Mouse (Mus musculus) thymus, postnatal 0 days (tissue): Measurements from ENCODE around the gene Msi2. TPM values are rescaled to one million over a fixed set of nuclear protein-coding genes. Genes with fewer than 3 reads are reported as not detected.

ENCODE experiments used
- DNase-seq: peaks from one replicate; pipeline ENCODE4 v3.0.0-alpha.2; 2015; ENCODE audit warnings: low spot score
- polyA plus RNA-seq: library from polyadenylated mRNA; unstranded; fragments of >200 nt; fragmentation: Nextera tagmentation; extraction: Ambion mirVana; gene quantifications from 2 replicates; pipeline ENCODE4 v1.2.1, GENCODE M21; 2015

Gene Msi2
- polyA plus RNA-seq, 1 experiment from 2014 or later, result 23.0 TPM

- DNase-seq, result no peak
Observed at GRCm38 (mm10) chr11:88488941-88489724, 229.2 kb downstream of the Msi2 start.

DNA sequence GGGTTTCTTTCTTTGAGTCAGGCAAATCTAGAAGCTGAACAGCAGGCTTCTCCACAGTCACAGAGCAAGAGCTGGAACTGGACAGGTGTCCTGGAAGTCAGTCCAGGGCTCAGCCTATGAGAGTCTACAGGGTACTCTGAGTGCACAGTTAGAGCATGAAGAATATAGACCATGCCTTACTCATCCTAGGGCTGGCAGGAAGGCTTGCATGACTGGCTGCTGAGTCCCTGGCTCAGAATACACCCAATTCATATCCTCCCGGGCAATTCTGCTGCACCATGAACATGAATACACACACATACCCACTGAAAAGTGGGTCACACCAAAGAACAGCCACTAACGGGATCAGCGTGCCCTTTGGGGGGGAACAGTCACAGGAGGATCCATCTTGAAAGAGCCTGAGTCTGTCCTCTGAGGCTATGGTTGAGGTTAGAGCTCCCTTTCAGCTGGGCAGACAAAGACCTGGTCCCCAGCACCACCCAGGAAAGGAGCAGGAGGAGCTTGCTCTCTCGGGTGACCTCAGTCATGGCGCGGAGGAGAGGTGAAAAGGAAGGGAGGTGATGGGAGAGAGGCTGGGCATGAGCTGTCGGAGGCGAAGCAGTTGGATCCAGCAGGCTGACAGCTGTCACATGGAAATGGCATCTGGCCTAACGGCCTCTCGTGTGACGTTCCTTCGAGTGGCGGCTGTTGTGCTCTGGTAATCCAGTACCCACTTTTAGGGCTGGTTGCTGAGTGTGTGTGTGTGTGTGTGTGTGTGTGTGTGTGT, 230.0 kb downstream of the Msi2 start:
- peak; percentile 18 for DNase-seq

DNA sequence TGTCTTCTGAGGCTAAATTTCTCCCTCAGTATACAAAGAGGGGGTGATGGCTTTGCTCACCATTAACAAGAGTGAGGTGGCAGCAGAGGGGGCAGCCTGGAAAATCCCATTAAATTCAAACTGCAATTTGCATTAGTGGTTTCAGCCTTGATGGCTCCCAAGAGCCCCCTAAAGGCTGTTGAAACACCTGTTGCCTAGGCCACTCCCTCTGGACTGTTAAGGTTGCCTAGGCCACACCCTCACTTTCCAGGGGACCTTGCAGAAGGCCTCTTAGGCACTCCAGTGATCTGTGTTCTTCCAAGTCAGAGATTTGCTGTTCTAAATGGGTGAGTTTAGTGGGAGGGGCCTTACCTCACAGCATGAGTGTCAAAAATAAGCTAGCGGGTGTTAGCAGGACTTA, 232.3 kb downstream of the Msi2 start:
- DNase-seq, result peak; percentile 34

GRCm38 (mm10) chr11:88485088-88485487, 233.2 kb downstream of the Msi2 start:
- DNase-seq, result no peak

GRCm38 (mm10) chr11:88484047-88484446, 234.3 kb downstream of the Msi2 start:
- no peak for DNase-seq

DNA sequence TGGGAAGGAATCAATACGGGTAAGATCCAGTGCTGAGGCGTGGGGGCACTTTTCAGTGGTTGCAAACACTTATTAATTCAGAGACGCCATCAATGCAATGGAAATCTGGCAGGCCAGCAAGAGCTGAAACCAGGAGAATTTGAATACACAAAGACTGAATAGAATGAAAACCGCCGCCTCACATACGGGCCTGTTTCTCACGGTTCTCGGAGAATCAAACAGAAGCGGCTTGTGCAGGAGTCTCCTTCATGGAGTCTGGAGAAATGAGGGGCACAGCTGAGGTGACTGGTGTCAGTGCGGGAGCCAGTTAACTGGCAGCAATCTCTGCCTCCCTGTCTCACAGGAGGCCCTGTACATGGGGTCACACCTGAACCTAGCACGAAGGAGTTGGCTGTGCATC, 235.7 kb downstream of the Msi2 start:
- no peak for DNase-seq

DNA sequence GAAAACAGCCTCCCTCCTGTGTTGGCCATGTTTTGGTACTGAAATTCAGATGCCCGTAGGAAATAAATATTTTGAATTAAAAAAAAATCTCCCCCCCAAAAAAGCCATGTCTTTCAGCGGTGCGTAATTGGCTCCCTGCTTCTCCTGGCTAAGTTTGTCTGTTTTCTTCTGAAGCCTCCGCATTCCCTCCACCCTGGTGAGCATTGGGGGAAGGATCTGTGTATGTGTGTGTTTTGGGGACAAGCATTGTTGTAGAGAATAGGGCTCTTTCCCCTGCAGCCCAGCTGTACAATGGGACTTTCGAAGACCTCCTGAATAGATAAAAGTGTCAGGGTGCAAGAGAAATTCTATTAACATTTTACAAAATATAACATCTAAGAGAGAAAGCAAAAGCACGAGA, 236.1 kb downstream of the Msi2 start:
- no peak for DNase-seq

GRCm38 (mm10) chr11:88481602-88482161, 236.6 kb downstream of the Msi2 start:
- peak; percentile 67 for DNase-seq

DNA sequence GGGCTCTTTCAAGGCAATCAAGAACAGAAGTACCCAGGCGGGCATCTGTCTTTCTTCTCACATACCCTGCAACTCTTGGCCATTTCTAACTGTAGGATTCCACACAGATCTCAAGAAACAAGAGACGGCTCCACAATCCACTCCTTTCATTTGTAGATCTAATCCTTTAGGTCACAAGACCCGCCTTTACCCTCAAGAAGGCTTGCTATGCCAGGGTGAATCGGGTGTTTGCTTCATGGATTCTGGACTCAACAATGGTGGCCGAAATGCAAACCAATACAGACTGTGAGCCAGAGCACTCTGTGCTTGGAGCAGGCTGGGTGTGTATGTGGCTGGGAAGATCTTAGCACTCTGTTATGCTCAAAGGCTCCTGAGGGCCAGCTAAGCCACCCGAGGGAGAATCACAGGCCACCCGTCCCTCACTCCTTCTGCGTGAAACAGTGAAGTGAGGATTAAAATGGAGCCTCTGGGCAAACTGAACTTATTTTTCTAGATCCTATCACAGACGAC, 237.2 kb downstream of the Msi2 start:
- DNase-seq, result no peak

DNA sequence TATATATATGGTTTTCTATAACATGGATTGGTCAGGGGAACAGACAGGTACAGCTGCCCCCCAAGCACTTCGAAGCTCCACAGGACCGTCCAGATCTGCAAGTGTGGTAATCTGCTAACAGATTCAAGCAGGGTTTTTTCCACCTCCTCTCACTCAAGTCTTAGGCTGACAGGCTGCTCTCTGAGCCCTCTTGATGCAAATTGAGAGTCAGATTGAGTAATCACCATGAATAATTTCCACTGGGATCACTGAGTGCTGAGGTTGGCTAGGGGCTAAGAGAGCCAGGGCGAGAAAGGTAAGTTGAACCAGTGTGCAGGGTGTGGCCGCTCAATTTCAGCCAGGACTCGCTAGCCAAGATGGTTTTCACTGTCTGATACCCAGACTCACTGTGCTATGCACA, 238.8 kb downstream of the Msi2 start:
- no peak for DNase-seq

DNA sequence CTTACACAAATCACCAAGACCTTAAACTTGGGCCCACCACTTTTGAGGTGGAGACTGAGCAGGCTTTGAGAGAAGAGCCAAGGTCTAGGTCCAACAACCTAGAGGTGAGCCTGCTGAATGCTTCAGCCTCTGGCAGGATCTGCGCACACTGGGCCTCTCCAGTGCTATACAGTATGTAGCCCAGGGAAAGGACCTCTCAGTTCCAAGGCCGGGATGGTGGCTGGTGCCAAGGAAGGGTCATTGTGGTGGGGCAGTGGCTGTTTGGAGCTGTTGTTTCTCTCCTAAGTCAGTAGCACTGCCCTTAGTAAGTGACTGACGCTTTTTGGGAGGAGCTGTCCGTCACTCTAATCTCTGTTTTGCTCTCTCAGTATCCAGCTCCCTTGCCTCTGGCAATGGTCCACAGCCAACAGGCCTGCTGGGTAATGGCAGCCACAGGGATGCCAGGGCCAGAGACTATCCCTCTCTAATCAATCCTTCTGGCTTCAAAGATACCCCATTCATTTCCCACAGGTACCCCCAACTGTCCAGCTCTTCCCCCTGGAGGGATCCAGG, 243.3 kb downstream of the Msi2 start:
- DNase-seq, result no peak

DNA sequence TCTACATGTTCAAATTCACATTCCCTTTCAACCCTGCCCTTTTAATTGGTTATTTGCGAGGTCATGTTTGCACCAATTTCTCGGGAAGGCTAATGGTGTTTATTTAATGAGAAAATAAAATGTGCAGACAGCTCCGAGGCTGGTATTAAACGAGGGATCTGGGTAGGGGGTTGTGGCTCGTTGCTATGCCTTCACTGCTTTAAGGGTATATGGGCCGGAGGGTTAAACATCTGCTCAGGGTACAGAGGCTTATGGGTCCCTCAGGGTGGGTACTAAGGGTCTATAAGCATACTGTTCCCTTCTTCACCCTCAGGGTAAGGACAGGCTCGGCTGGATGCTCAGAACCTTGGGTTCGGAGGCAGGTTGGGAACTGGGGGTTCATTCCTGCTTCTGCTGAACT, 245.6 kb downstream of the Msi2 start:
- DNase-seq, result no peak

DNA sequence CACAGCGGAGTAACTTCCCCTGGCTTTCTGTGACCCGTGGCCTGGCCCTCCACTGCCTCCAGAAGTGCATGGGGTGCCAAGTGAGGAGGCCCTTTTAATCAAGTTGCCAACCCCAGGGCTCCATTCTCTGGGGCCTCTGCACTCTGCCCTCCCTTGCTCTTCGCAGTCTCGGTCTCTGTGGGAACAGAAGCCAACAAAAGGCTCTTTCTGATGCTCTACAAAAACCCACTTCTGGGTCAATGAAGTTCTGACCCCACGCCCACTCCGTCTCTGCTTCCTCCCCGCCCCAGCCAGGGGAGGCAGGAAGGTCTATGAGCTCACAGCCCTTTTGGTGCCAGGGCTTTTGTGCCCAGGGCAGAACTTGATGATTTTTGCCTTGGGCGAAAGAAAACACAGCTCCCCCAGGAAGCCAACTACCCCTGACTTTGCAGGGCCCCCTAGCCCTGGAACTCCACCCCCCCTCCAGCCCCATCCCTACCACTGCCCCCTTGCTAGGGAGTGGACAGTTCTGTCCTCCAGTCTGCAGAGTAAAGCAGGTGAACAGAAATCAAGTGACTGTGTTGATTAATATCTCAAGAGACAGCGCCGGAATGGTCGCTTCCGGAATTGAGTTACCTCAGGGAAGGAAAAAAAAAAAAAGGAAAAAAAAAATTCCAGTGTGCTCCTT, 246.2 kb downstream of the Msi2 start:
- DNase-seq, result no peak

DNA sequence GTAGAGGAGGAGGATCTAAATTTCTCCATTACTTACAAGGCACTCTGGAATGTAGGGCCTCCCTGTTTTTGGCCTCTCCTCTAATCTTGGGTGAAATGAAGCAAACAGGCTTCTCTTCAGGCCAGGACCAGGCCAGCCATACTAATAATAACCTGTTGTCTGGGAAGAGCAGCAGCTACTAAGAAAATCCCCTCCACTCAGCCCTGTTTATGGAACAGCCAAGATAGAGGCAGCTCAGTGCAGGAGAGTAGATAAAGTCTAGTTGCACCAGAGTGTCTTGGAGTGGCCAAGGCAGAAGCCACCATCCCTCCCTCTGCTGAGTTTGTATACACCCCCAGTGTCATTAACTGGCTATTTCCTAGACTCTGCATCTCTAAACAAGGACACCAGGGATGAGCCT, 247.7 kb downstream of the Msi2 start:
- DNase-seq, result no peak

DNA sequence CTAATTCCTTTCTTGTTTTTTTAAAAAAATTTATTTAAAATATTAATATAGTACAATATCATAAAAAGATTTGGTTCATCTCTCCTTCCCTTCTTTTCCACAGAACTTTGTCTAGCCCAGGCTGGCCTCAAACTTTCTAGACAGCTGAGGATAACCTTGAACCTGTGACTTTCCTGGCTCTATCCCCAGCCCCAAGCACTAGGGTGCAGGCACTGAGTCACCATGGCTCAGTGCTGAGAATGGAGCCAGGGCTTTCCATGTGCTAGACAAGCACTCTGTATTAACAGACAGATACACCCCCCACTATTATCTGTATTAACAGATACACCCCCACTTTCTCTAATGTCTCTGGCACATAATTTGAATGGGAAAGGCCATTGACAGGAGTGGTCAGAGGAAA, 249.3 kb downstream of the Msi2 start:
- no peak for DNase-seq

DNA sequence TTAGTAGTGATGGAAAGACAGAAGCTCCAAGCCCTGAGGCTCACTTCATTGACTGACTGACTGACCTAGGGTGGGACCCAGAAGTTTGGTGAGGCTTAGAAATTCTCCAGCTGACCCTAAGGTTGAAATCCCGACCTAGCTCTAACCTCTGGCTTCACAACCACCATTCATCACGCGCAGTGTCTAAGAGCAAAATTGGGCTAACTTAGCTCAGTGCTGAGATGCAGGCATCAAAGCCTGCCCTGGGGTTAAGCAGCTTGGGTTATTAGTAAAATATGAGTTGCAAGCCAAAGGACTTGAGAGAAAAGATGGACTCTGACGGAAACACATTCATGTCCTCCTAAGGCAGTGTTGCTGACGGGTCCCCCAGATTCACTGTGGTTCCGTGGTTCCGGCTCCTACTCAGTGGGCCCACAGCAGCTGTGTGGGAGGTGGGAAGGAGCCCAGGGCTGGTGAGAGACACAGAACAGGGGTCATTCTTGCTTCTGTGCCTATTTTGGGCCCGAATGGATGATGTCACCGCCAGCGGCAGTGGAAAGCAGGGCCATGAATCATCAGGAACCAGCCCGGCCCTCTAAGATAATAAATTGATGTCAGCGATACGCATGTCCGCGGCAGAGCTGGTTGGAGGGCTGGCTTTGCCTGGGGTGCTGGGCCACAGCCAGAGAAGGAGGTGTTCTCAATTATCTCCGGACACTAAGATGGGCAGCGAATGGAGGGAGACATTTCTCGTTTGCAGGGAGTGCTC, 250.6 kb downstream of the Msi2 start:
- no peak for DNase-seq

DNA sequence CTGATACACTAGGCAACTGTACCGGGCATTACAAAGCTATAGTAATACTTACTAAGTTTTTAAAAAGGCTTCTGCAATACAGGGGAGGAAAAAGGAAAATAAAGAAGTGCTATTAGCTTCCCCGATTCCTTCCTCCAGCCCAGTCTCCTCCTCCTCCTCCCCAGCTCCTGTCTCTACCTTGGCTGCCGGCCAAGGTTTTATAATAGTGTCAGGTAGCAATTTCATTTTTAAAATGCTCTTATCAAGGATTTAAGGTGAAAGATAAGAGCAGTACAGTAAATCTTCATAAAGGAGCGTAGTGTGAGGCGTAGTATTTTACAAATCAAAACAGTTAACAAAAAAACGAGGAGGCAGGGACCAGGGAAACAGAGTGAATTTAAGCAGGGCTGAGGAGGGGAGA, 254.4 kb downstream of the Msi2 start:
- no peak for DNase-seq

- DNase-seq, result no peak
Observed at GRCm38 (mm10) chr11:88462789-88463188, 255.5 kb downstream of the Msi2 start.

GRCm38 (mm10) chr11:88461601-88462000, 256.7 kb downstream of the Msi2 start:
- DNase-seq, result no peak

DNA sequence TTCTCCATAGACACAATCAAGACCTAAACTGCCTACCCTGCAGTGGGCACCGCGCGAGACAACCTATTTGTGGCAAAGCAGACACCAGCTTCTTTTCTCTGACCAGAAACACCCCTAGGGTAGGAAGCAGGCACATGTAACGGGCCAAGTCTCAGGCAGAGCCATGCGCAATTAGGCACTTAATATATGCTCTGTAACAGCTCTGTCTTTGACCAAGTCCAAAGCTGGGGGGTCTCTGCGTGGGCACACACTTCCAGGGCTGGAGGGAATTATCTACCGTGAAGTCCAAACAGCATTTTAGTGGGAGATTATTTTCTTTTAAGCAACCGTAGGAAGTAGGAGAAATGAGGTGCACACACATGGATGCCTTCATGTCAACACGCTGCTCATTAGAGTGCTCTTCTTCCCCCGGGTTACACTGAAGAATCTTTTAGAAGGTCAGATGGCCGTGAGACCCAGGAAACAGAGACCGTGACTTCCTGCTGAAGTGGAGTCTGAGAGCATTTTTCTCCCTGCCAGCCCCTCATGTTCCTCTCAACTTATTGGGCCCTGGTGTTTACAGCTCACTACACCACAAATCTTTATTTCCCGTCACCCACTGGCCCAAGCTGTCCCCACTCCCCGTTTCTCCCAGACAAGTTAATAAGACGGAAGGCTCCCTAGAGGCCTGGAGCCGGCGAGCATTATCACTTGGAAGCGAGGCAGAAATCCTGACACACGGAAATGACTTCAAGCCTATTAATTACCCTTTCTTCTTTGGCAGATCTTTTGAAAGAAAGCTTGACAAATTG, 258.2 kb downstream of the Msi2 start:
- no peak for DNase-seq
